Mouse (Mus musculus) B cell, adult 67 days (primary cell): Measurements from ENCODE around the gene Iqch. TPM values are rescaled to one million over a fixed set of nuclear protein-coding genes. Genes with fewer than 3 reads are reported as not detected.

ENCODE experiments used
- total RNA-seq, 2 experiments: library from RNA; stranded (reverse); gene quantifications; 4 replicates each; pipeline ENCODE4 v1.2.4; 2023

The Iqch gene
- total RNA-seq: under 1 TPM in 1 of 2 experiments, not detected in 1; 0.15 TPM

GRCm38 (mm10) chr9:63602043-63602939, at the start of gene Iqch, which contains the start of gene Aagab:
TSS of gene Iqch (minus strand) at chr9:63602493.
TSS of gene Aagab (plus strand) at chr9:63602660.

GRCm38 (mm10) chr9:63398611-63399462, 203.5 kb downstream of the Iqch start, which contains the start of gene 2300009A05Rik:
TSS of gene 2300009A05Rik (minus strand) at chr9:63399246.

GRCm38 (mm10) chr9:63377270-63378142, 224.8 kb downstream of the Iqch start, which contains the start of gene Map2k5:
TSS of gene Map2k5 (minus strand) at chr9:63377902.

Other genes with a start within 250 kb of the Iqch start
- gene Map2k5, start 224.6 kb downstream of the Iqch start, total RNA-seq: 10 to 100 TPM; 39.4 to 41.5 TPM
- 10 to 100 TPM; 15.8 to 22.4 TPM for gene 2300009A05Rik, start 203.2 kb downstream of the Iqch start, total RNA-seq
- 10 to 100 TPM; 26.0 to 30.1 TPM for gene Aagab, start 167 bp upstream of the Iqch start, total RNA-seq
- gene Smad3, start 155.5 kb upstream of the Iqch start, total RNA-seq: 10 to 100 TPM; 39.5 to 48.8 TPM